Mouse (Mus musculus): Measurements from ENCODE around the gene Hoxc8.

Hoxc8 gene

GRCm38 (mm10) chr15:103011928-103012486, 21.6 kb downstream of the Hoxc8 start:
- no peak for DNase-seq

DNA sequence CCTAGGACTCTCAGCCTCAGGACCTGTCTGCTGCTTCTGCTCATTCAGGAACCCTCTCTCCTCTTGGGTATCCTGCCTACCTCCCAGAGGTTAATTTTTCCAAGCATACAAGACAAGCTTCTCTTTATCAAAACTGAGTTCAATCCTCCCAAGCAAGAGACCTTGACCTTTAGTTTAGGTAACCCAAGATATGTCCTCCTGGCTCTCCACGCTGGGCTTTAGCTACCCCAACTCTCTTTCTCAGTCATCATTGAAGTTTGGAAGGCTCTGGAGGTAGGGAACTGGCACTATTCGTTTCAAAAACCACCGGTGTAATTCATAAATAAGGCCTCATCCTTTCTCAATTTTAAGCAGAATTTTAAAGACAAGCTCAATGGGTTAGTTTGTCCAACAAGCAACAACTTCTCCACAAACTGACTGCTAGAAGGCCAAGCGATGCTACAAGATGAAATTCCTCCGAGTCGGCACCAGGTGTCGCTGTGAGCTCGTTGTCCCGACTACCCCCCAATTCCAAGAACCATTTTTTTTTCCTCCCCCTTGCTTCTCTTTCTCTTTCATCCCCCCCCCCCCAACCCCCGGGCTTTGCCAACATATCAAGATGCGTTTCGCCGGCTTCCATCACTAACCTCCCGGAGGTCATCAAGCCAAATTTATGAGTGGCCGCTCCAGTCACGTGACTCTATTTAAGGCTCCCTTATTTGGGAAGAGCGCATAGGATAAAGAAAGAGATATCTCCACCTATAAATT, 23.0 kb downstream of the Hoxc8 start:
- peak; percentile 51 for DNase-seq

GRCm38 (mm10) chr15:103014166-103015008, 24.0 kb downstream of the Hoxc8 start:
- peak; percentile 50 for DNase-seq

DNA sequence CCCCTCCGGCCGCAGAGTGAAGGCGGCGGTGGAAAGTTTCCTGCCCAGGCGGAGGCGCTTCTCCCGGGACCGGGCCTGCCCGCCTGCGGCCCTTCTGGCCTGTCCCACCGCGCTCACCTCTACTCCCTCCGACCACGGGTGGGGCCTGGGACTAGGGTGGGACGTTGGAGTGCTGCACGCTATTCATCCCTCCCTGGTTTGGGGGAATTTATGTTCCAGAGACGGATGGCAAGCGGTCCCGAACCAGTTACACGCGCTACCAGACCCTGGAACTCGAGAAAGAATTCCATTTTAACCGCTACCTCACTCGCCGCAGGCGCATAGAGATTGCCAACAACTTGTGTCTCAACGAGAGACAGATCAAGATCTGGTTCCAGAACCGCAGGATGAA, 24.6 kb downstream of the Hoxc8 start:
- no peak for DNase-seq

DNA sequence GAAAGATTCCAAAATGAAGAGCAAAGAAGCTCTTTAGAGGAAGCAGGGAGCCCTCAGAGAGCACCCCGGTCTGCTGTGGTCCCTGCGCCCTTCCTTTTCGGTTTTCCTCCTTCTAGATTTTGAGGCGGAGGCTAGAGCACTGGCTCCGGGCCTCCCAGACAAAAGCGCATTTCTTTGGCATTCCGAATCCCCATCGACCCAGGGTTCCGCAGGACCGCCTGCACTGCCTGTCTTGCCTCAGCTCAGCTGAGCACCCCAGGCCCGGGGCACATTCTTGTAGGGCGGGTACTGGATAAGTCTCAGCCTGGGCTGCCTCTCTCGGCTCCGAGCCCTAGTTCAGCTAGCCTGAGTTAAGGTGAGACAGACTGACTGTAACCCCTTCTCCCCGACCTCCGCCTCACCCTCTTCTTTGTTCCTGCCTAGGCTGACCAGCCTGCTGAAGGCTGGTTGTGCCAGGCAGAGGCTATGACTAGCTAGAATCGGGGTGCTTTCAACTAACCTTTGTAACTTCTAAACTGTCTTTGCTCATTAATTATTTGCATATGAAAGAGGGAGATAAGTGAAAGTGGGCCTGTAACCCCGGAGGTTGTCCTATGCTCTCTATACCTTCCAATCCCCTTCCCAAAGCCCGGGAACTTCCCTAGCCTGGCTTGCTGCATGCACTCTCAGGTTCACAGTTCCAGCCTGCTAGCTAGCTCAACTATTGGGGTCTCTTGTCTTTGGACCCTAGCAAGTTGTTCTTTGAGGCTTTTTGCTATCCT, 25.2 kb downstream of the Hoxc8 start:
- DNase-seq, result no peak

DNA sequence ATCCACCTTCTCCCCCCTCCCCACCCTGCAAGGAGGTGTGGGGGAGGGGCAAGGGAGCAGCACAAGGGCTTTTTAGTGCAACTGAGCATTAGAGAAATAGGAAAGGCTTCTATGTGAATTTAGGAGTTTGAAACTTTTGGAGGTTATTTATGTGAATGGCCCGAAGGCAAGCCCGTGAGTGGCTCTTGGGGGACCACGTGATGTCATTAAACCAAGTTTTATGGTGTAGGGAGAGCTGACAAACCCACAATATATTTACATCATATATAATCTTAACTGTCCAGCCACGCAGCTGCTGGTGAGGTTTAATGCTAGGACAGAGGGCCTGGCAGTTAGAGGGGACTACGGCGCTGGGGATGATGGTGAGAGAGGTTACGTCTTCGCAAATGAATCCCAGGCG, 28.2 kb downstream of the Hoxc8 start, which contains the start of gene Hoxc4:
Gene Hoxc4, plus strand, starts transcription at position 299 of the 400 bp plus-strand sequence.
- no peak for DNase-seq

DNA sequence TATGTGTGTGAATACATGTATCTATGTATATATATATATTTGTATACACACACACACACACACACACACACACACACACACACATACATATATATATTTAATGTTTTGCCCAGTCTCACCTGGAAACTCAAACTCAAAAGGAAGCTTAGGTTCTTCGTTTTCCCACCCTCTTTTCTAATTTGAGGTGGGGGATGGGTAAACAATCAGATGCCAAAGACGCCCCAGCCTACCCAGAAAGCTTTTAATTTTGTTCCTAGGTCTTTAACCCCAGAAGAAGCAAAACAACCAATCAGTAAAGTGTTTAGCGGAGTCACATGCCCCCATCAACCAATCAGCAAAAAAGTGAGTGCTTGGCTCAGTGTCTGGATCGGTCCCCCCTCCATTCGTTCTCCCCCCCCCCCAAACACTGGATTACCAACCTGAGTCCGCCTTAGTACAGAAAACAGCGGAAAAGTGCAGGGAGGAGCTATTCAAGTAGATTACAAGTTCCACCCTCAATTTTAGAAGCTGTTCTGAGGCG, 30.6 kb downstream of the Hoxc8 start:
- no peak for DNase-seq

GRCm38 (mm10) chr15:103021544-103021943, 31.1 kb downstream of the Hoxc8 start:
- no peak for DNase-seq

GRCm38 (mm10) chr15:103024131-103024530, 33.7 kb downstream of the Hoxc8 start:
- DNase-seq, result no peak

- no peak for DNase-seq
Measured at GRCm38 (mm10) chr15:103027266-103028235, 37.1 kb downstream of the Hoxc8 start.

- DNase-seq, result no peak
Measured at GRCm38 (mm10) chr15:103028916-103029512, 38.6 kb downstream of the Hoxc8 start.

DNA sequence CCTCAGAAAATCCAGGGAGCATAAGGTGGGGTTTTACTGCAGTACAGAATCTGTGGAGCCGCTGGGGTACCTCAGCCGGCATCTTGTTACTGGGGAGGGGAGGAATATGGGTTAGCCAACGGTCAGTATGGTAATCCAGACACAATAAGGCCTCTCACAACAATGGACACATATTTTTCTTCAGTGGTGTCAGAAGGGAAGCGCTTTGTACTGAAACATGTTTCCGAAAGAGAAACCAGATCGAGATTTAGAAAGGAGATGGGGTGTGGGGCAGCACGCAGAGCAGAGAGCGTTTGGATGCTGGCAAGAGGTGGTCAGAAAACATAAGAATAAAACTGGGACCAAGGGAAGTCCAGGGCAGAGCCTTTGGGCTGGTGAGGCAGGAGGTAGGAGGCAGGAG, 39.7 kb downstream of the Hoxc8 start:
- DNase-seq, result no peak

- DNase-seq, result no peak
Measured at GRCm38 (mm10) chr15:103032167-103032566, 41.8 kb downstream of the Hoxc8 start.

DNA sequence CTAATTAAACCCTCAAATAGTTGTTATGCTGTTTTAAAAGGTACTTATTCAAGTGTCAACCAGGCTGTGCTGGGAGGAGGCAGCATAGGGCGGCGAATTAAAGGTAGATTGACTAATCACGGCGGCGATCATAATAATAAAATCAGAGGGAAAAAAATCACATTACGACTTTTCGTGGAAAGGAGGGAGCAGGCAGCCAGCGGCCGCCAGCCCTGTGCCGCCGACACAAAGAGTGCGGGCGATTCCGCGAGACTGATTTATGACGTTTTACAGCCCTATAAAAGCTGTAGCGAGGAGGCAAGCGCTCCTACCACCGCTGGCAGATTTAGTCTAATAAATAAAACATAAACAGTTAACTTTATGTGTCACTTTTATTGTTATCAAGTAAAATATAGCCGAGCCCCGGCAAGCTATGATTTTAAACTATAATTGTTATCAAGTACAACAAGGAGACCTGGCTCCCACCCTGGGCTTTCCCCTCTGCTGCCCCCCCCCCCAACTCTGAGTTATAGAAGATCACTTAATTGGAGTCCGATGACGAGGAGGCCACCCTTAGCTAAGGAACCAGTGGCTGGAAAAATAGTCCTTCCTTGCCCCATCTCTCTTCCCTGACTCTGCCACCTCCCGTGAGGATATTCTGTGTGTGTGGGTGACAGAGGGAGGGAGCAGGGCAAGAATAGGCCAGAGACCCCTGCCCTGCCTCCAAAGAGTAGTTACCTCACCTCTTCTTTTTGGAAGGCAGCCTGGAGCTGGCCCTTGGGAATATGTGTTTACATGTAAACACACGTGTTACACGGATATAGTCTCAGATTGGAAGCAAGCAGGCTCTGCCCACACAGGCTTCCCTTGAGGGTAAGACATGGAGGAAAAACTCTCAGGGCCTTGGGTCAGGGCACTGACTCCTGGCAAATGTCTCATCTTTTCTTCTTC, 42.5 kb downstream of the Hoxc8 start:
- DNase-seq, result no peak

GRCm38 (mm10) chr15:103034043-103034806, 43.8 kb downstream of the Hoxc8 start:
- DNase-seq, result no peak

DNA sequence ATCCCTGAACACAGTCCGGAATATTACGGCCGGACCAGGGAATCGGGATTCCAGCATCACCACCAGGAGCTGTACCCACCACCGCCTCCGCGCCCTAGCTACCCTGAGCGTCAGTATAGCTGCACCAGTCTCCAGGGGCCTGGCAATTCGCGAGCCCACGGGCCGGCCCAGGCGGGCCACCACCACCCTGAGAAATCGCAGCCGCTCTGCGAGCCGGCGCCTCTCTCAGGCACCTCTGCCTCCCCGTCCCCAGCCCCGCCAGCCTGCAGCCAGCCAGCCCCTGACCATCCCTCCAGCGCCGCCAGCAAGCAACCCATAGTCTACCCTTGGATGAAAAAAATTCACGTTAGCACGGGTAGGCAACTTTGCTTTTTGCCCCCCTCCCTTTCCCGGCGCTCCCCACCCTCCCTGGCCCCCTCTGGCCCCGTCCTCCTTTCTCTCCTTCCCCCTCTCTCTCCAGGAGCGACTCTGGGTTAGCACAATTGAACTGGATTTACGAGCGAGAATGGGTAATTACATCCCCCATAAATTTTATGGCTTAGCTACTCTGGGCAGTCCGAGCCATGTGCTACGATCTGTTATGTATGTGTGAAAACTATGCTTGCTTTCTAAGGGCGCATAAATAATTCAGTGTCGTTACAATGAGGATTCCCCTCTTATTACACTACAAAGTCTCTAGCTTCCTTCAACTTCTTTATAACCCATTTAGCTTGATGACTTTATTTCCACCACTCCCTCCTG, 44.6 kb downstream of the Hoxc8 start:
- DNase-seq, result no peak

- no peak for DNase-seq
Measured at GRCm38 (mm10) chr15:103035548-103035881, 45.1 kb downstream of the Hoxc8 start.

DNA sequence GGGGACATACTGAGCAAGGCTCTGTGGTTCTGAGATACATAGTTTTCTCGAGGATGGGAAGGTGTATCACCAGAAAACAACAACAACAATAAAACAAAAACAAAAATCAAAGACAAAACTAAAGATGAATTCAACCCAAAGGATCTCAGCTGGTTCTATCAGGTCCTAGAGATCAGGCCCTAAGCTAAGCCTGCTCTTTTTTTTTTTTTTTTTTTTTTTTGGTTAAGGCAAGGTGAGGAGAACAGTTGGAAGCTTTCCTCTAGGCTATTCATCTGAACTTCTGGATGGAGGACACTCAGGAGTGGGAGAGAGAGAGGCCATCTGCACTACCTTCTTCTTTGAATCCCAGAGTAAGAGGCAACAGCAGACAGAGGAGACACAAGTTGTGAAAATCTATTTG, 47.2 kb downstream of the Hoxc8 start:
- no peak for DNase-seq
